8 mouse cellular contexts compared by ENCODE assay signal in the genomic region with DNA sequence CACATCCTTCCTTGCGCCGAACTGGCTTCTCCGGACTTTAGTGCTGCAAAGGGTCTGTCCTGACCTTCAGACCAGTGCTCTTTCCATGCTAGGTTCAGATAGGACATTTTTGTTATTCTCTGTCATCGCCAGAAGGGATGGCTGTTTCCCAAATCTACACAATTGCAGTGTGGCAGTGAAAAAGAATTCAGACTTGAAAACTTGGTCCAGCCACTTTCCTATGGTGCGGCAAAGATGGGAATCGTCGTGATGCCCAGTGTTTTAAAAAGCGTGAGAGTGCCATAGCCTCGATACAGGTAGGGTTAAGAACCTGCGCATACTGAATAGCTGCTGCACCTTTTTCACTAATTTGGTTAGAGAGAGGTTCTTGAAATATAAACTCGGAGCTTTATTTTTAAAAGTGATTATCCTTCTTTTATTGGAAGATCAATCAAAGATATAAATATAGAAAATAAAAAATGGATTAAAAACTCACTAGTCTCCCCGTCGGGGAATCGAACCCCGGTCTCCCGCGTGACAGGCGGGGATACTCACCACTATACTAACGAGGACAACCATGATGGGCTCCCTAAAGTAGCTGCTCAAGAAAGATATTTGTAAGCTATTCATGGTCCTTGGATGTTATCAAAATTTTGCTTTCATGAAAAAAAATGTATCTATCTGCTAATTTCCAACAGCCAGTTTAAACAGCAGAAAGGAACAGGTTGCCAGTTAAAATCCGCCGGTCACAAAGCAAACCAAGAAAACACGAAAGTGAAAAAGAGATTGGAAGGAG. TPM values are rescaled to one million over a fixed set of nuclear protein-coding genes. Genes with fewer than 3 reads are reported as not detected.
DNase-seq lines count a peak whose midpoint lies in the region; ATAC-seq and TF ChIP-seq lines count a peak whose summit lies in the region.

No protein-coding gene starts in this region.

- DNase-seq in B cell, adult 2 months = peak; percentile 87 to 90
- peak; percentile 75 to 79 for DNase-seq in adrenal gland, postnatal 36 days
- peak; percentile 87 for DNase-seq in midbrain, postnatal 0 days (ENCODE audit: low spot score)
- DNase-seq in splenic B cell, adult 2 months (ENCODE audit: low read depth, low spot score) = peak; percentile 89

- no peaks in the 10 kb centered on the region for H3K36me3 ChIP-seq in heart, embryonic 11.5 days (ENCODE audit: control insufficient read depth, insufficient read depth, low read length)
- no peaks in the 10 kb centered on the region for H3K36me3 ChIP-seq in kidney, embryonic 15.5 days
- no peaks in the 10 kb centered on the region for H3K36me3 ChIP-seq in limb, embryonic 15.5 days
- no peaks in the 10 kb centered on the region for H3K36me3 ChIP-seq in midbrain, postnatal 0 days (ENCODE audit: insufficient read depth, low read length)
- H3K36me3 ChIP-seq in splenic B cell, adult 2 months (ENCODE audit: control insufficient read depth, insufficient read depth, low read length, poor library complexity, severe bottlenecking) = no peaks in the 10 kb centered on the region

- no peak overlapping the region for H3K9ac ChIP-seq in heart, embryonic 11.5 days (ENCODE audit: low read depth, low read length)
- H3K9ac ChIP-seq in kidney, embryonic 15.5 days = no peak overlapping the region
- no peak overlapping the region for H3K9ac ChIP-seq in limb, embryonic 15.5 days
- H3K9ac ChIP-seq in midbrain, postnatal 0 days (replicated peaks; ENCODE audit: low read length, poor library complexity, severe bottlenecking) = 0 out of 2 replicates have a peak overlapping the region, but pooled peaks have one; percentile 25

- peaks cover 14% of the 10 kb centered on the region for H3K27me3 ChIP-seq in heart, embryonic 11.5 days (ENCODE audit: control insufficient read depth, insufficient read depth, low read length)
- H3K27me3 ChIP-seq in kidney, embryonic 15.5 days = peaks cover 39% of the 10 kb centered on the region
- H3K27me3 ChIP-seq in limb, embryonic 15.5 days = peaks cover 19% of the 10 kb centered on the region
- H3K27me3 ChIP-seq in midbrain, postnatal 0 days (ENCODE audit: insufficient read depth, low read length) = no peaks in the 10 kb centered on the region
- no peaks in the 10 kb centered on the region; the same call in 1 of the 2 replicates for H3K27me3 ChIP-seq in splenic B cell, adult 2 months (ENCODE audit: control insufficient read depth, insufficient read depth, low read length, poor library complexity, severe bottlenecking)

- no peaks in the 10 kb centered on the region; the same call in 1 of the 2 replicates for H3K4me1 ChIP-seq in embryonic fibroblast, embryonic 13.5 days (ENCODE audit: control insufficient read depth, insufficient read depth, low read length)
- 0 out of 2 replicates have a peak, but pooled peaks cover 2% of the 10 kb centered on the region for H3K4me1 ChIP-seq in heart, embryonic 11.5 days (ENCODE audit: control insufficient read depth, insufficient read depth, low read length)
- peaks cover 20% of the 10 kb centered on the region for H3K4me1 ChIP-seq in kidney, embryonic 15.5 days
- H3K4me1 ChIP-seq in limb, embryonic 15.5 days = peaks cover 15% of the 10 kb centered on the region
- no peaks in the 10 kb centered on the region; the same call in 1 of the 2 replicates for H3K4me1 ChIP-seq in midbrain, postnatal 0 days (ENCODE audit: insufficient read depth, low read length)

- ATAC-seq in heart, embryonic 11.5 days (replicated peaks; ENCODE audit: insufficient number of reproducible peaks, low FRiP score, low TSS enrichment) = peak; percentile 75
- no peak for ATAC-seq in kidney, embryonic 15.5 days (replicated peaks; ENCODE audit: low FRiP score)
- no peak for ATAC-seq in limb, embryonic 15.5 days (ENCODE audit: insufficient number of reproducible peaks, low FRiP score, low TSS enrichment, low read depth)
- 0 out of 2 replicates have a peak, but pooled peaks have one; percentile 44 for ATAC-seq in midbrain, postnatal 0 days (ENCODE audit: low FRiP score)

- peak overlapping the region; percentile 99 for H3K4me3 ChIP-seq in embryonic fibroblast, embryonic 13.5 days (ENCODE audit: insufficient read depth, low read length)
- H3K4me3 ChIP-seq in heart, embryonic 11.5 days (ENCODE audit: low read depth, low read length) = peak overlapping the region; percentile 44
- peak overlapping the region; percentile 48 for H3K4me3 ChIP-seq in kidney, embryonic 15.5 days (replicated peaks)
- peak overlapping the region; percentile 40 for H3K4me3 ChIP-seq in limb, embryonic 15.5 days
- peak overlapping the region; percentile 42 for H3K4me3 ChIP-seq in midbrain, postnatal 0 days (ENCODE audit: low read depth, low read length)

- H3K9me3 ChIP-seq in heart, embryonic 11.5 days (replicated peaks; ENCODE audit: control insufficient read depth, low read length) = no peaks in the 10 kb centered on the region
- H3K9me3 ChIP-seq in kidney, embryonic 15.5 days (replicated peaks) = no peaks in the 10 kb centered on the region
- H3K9me3 ChIP-seq in limb, embryonic 15.5 days = no peaks in the 10 kb centered on the region
- H3K9me3 ChIP-seq in midbrain, postnatal 0 days (ENCODE audit: low read length) = no peaks in the 10 kb centered on the region

- TF ChIP-seq CTCF in embryonic fibroblast, embryonic 13.5 days (IDR thresholded peaks at IDR 0.05; ENCODE audit: borderline replicate concordance, insufficient read depth, low read length) = no peak
- TF ChIP-seq CTCF in midbrain, postnatal 0 days (IDR thresholded peaks at IDR 0.05) = no peak

- no peak overlapping the region for H3K27ac ChIP-seq in embryonic fibroblast, embryonic 13.5 days (ENCODE audit: insufficient read depth, low read length)
- H3K27ac ChIP-seq in heart, embryonic 11.5 days (ENCODE audit: low read depth, low read length) = no peak overlapping the region
- H3K27ac ChIP-seq in kidney, embryonic 15.5 days = no peak overlapping the region
- H3K27ac ChIP-seq in limb, embryonic 15.5 days = no peak overlapping the region
- no peak overlapping the region for H3K27ac ChIP-seq in midbrain, postnatal 0 days (ENCODE audit: low read depth, low read length)

- no peak for TF ChIP-seq POLR2A in embryonic fibroblast, embryonic 13.5 days (IDR thresholded peaks at IDR 0.05; ENCODE audit: low read depth, low read length)

- peak overlapping the region; percentile 75 for H3K4me2 ChIP-seq in heart, embryonic 11.5 days
- peak overlapping the region; percentile 74 for H3K4me2 ChIP-seq in kidney, embryonic 15.5 days
- H3K4me2 ChIP-seq in limb, embryonic 15.5 days = peak overlapping the region; percentile 61
- peak overlapping the region; percentile 57 for H3K4me2 ChIP-seq in midbrain, postnatal 0 days (ENCODE audit: low read depth, low read length, poor library complexity, severe bottlenecking)

- 4% methylated on average over 22 of the region's 22 CpGs for WGBS in heart, embryonic 11.5 days (ENCODE audit: insufficient replicate concordance)
- WGBS in kidney, embryonic 15.5 days = 4% methylated on average over 22 of the region's 22 CpGs
- 3% methylated on average over 22 of the region's 22 CpGs for WGBS in limb, embryonic 15.5 days
- 3% methylated on average over 22 of the region's 22 CpGs for whole genome bisulfite sequencing in midbrain, postnatal 0 days

RNA-seq across cellular contexts. Expression of a gene that starts 18.0 kb away (rescaled TPM):
- 1 to 10 TPM; 2.6 to 7.6 TPM for total RNA-seq in adrenal gland, postnatal 36 days (2021)
- polyA plus RNA-seq in embryonic fibroblast, embryonic 13.5 days (2011; ENCODE audit: insufficient read length, low read depth, missing spikeins) = not detected in 2 replicates
- 0.23 TPM in 1 of 2 replicates, not detected in the other for polyA plus RNA-seq in heart, embryonic 11.5 days (2014; fragmentation: Nextera tagmentation; extraction: Ambion mirVana)
- polyA plus RNA-seq in kidney, embryonic 15.5 days (2015; fragmentation: Nextera tagmentation; extraction: Ambion mirVana) = 1.2 and 1.3 TPM in 2 replicates
- 1.0 and 1.1 TPM in 2 replicates for polyA plus RNA-seq in limb, embryonic 15.5 days (2015; fragmentation: Nextera tagmentation; extraction: Ambion mirVana)
- 0.57 TPM in 1 of 2 replicates, not detected in the other for total RNA-seq in midbrain, postnatal 0 days (2014; rRNA removed)
- polyA plus RNA-seq in midbrain, postnatal 0 days (2015; fragmentation: Nextera tagmentation; extraction: Ambion mirVana) = 0.25 and 0.48 TPM in 2 replicates

RNA-seq across cellular contexts. Expression of a gene that starts 28.0 kb away (rescaled TPM):
- total RNA-seq in adrenal gland, postnatal 36 days (2021) = 10 to 100 TPM; 10.9 to 19.5 TPM
- polyA plus RNA-seq in embryonic fibroblast, embryonic 13.5 days (2011; ENCODE audit: insufficient read length, low read depth, missing spikeins) = 3.9 TPM in 1 of 2 replicates, not detected in the other
- polyA plus RNA-seq in heart, embryonic 11.5 days (2014; fragmentation: Nextera tagmentation; extraction: Ambion mirVana) = 3.8 and 4.4 TPM in 2 replicates
- 7.8 and 10.5 TPM in 2 replicates for polyA plus RNA-seq in kidney, embryonic 15.5 days (2015; fragmentation: Nextera tagmentation; extraction: Ambion mirVana)
- polyA plus RNA-seq in limb, embryonic 15.5 days (2015; fragmentation: Nextera tagmentation; extraction: Ambion mirVana) = 25.9 and 32.2 TPM in 2 replicates
- total RNA-seq in midbrain, postnatal 0 days (2014; rRNA removed) = 18.1 and 19.8 TPM in 2 replicates
- 12.8 and 14.2 TPM in 2 replicates for polyA plus RNA-seq in midbrain, postnatal 0 days (2015; fragmentation: Nextera tagmentation; extraction: Ambion mirVana)

Comparison
In these comparisons a context has a peak if more than half of its experiments do, and no peak if none do; other contexts are left out.
1. H3K4me3 ChIP-seq: peak in every context shown above with its lines; median percentile 99 in embryonic fibroblast, embryonic 13.5 days; 48 in kidney, embryonic 15.5 days; 44 in heart, embryonic 11.5 days; 42 in midbrain, postnatal 0 days; 40 in limb, embryonic 15.5 days.
2. ATAC-seq: peak in heart, embryonic 11.5 days (single experiment) and midbrain, postnatal 0 days (single experiment); none in kidney, embryonic 15.5 days (single experiment) and limb, embryonic 15.5 days (single experiment).
3. Peak in every context shown above with its lines, with median percentiles within 50 percentile points of each other: DNase-seq and H3K4me2 ChIP-seq.